Mouse (Mus musculus): ENCODE measurements around the gene Pde4a. TPM values are rescaled to one million over a fixed set of nuclear protein-coding genes. Genes with fewer than 3 reads are reported as not detected.

The Pde4a gene
- total RNA-seq, 2 experiments from 2014 or later: 6.2 to 13.3 TPM

DNA sequence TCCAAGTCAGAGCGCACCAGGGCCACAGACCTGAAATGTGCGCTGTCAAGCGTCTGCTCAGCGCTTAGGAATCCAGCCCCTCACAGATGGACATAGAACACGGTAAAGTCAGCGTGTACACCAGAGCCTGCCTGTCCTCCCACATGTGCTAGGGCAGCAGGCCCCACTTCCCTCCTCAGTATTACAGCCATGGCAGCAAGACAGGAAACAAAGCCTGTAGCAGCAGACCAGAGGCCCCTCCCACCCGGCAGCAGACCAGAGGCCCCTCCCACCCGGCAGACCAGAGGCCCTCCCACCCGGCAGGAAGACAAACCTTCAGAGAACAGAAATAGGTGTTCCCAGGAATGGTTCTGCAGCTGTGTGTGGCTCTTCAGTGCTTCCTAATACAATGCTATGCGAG is 18.8 kb upstream of the Pde4a start:
- no peak for DNase-seq (ENCODE audit: low spot score in 2 of 2)

DNA sequence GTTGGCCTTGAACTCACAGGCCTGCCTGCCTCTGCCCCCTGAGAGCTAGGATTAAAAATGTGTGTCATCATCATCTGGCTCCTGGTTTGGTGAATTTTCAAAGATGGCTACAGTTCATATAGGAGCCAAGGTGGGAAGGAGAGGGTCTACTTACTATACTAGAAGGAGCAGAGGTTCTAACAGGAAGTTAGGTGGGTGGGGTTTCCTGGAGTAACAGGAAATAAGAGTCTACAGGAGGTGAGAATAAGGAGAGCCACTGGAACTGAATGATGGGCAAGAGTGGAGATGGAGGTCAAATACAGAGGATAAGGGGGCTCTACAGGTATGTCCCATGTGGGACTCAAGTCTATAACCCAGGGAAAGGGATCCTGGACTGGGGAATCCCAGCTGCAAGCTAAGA is 17.1 kb upstream of the Pde4a start:
- DNase-seq (ENCODE audit: low spot score in 2 of 2): no peak

- DNase-seq (ENCODE audit: low spot score in 2 of 2): no peak
Observed at GRCm38 (mm10) chr9:21149077-21149653, 16.3 kb upstream of the Pde4a start.

GRCm38 (mm10) chr9:21149654-21150419 is 15.7 kb upstream of the Pde4a start, which contains the start of gene Cdc37:
Cdc37 (minus strand) TSS chr9:21149982.
- peak; percentile 92 for DNase-seq (ENCODE audit: low spot score in 2 of 2)

GRCm38 (mm10) chr9:21152715-21153114 is 12.8 kb upstream of the Pde4a start:
- no peak for DNase-seq (ENCODE audit: low spot score in 2 of 2)

DNA sequence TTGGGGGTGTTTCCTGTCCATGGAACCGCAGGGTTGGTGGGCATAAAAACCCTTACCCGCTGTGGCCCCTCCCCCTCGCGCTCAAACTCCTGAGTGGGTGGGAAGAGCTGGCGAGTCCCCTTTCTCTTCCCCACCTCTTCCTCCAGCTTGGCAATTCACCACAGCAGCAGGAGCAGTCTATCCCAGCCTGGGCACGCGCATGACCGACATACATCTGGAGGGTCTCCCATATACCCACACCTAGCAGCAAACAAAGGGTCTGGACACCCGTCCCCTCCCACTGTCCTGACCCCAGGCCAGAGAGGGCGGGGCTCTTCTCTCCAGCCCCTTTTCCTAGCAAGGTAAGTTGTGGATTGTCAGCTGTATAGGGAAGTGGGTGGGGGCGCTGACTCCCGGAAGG is 12.2 kb upstream of the Pde4a start:
- no peak for DNase-seq (ENCODE audit: low spot score in 2 of 2)

- DNase-seq (ENCODE audit: low spot score in 2 of 2): no peak
Observed at GRCm38 (mm10) chr9:21153833-21154232, 11.7 kb upstream of the Pde4a start.

DNA sequence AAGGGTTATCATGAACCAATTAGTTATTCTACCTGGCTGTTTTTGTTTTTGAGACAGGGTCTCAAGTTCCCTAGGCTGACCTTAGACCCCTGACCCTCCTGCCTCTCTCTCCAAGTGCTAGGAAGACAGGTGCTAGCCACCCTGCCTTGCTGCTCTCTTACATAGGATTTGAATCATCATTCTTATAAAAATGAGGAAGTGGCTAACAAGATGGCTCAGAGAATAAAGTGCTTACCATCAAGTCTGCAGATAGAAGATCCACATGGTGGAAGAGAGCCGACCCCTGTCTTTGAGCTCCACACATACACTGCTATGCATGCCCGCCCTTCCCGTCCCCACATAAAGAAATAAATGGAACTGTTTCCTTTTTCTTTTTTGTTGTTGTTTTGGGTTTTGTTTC is 10.7 kb upstream of the Pde4a start:
- DNase-seq (ENCODE audit: low spot score in 2 of 2): no peak

- DNase-seq (ENCODE audit: low spot score in 2 of 2): peak; percentile 87 to 88
Observed at GRCm38 (mm10) chr9:21161209-21161909, 4.2 kb upstream of the Pde4a start.

DNA sequence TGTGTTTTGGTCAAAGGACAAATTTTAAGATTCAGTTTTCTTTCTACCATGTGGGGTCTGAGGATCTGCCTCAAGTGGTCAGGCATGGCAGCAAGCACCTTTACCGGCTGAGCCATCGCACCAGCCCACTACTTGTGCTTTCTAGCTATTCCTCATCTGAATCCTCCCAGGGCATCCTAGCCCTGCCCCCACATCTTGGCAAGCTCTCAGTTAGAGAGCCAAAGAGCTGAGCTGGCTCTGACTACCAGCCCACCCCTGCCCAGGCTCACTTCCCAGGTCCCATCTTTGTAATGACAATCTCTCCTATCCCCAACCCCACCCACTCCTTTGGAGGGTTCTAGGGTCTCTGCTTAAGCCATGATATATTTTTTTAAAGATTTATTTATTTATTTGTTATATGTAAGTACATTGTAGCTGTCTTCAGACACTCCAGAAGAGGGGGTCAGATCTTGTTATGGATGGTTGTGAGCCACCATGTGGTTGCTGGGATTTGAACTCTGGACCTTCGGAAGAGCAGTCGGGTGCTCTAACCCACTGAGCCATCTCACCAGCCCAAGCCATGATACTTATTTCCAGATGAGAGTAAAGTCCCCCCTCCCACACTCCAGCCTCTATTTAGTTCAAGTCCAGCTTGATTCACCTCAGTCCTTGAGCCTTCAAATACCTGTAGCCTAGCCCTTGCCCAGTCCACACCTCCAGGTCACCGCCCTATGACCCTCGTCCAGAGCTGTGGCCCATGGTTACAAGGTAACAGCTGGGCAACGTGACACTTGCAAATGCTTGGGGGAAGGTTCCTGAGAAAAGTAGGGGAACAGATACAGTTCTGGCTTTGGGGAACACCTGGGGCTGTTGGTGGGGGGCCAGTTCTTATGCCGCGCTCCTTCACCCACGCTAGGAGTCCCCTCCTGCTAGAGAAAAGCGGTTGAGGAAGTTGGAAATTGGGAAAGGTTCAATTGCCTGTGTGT is 2.1 kb upstream of the Pde4a start:
- no peak for DNase-seq (ENCODE audit: low spot score in 2 of 2)

GRCm38 (mm10) chr9:21164072-21164471 is 1.4 kb upstream of the Pde4a start:
- no peak for DNase-seq (ENCODE audit: low spot score in 2 of 2)

DNA sequence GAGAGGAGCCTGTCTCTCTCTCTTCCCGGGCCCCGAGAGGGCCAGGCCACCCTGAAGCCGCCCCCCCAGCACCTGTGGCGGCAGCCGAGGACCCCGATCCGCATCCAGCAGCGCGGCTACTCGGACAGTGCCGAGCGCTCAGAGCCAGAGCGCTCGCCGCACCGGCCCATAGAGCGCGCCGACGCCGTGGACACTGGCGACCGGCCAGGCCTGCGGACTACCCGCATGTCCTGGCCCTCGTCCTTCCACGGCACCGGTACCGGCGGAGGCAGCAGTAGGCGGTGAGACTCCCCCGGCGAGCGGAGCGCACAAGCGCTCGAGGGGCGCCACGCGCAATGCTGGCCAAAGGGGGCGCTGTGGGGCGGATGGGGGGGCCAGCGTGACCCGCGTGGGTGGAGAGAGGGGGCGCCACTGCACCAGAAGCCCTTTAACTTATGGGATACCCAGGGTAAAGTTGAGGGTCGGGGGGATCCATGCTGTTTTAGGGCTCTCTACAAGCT is 488 bp downstream of the Pde4a start:
- peak; percentile 53 to 66 for DNase-seq (ENCODE audit: low spot score in 2 of 2)

DNA sequence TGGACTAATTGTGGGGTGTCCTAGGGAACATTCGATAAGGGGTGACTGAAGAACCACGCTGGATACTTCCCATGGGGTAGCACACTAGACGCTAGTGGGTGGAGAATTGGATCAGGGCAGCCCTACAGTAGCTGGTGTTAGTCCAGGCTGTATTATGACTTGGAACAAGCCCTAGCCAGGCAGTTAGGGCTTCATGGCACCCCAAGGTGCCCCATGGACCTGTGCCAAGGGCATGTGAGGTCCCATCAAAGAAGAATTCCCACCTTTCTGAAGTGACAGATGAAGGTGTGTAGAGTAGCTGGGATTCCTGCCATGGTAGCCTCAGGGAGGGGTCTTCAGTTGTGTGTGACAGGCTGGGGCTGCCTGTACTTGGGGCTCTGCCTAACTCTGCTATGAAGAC is 1.0 kb downstream of the Pde4a start:
- no peak for DNase-seq (ENCODE audit: low spot score in 2 of 2)

GRCm38 (mm10) chr9:21167140-21168097 is 1.9 kb downstream of the Pde4a start:
- peak in 1 of 2 experiments; percentile 30 for DNase-seq (ENCODE audit: low spot score in 2 of 2)

DNA sequence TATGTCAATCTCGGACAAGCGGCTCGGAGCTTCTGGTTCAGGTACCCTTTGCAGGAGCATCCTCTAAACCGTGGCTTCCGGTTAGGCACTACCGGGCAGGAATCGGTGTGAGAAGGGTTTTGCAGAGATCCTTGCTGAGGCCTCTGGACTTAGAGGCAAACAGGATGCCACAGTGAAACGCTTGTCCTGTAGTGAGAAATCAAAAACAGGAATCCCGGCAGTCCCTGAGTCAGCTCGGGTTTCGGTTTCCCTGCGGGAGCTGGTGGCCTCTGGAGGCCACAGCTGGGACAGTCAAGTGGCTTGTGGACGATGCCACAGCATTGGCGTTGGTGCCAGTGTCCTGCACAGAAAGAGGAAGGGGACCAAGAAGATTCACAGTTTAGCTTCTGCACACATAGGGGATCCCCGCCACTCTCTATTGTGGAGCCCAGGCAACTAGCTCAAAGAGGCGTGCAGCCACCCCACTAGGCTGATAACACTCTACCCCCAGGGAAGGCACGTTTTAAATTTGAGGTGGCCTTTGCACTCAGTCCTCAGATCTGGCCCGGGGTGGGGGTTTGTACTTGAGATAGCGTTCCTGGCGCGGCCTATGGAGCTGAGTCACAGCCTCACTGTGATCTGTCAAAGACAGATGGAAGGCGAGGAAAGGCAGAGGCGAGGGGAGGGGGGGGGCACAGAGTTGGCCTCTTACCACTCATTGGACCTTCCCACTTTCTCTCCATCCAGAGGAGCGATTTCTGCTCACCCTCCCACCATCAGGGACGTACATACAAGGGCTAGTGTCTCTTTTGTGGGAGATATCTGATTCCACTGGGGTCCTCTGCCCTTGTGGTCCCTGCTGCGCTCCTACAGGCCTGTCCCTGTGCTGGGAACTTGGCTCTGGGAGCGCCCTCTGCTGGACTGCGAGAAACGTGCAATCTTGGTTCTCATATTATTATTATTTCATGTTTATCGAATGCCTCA is 2.9 kb downstream of the Pde4a start:
- DNase-seq (ENCODE audit: low spot score in 2 of 2): peak; percentile 78 to 84

DNA sequence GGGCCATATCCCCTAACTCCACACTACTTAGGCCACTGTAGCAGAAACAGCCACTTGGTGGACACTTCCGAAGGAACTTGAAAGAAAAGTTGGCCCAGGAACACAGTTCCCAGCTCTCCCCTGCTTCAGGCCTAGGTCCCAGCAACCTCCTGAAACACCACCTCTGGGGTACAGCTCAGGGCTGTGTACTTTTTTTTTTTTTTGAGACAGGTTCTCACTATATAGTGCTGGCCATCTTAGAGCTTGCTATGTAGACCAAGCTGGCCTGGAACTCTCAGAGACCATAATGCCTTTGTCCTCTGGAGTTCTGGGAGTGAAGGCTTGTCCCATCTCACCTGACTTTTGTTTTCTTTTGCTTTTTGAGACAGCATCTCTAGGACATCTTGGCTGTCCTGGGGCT is 3.6 kb downstream of the Pde4a start:
- no peak for DNase-seq (ENCODE audit: low spot score in 2 of 2)

DNA sequence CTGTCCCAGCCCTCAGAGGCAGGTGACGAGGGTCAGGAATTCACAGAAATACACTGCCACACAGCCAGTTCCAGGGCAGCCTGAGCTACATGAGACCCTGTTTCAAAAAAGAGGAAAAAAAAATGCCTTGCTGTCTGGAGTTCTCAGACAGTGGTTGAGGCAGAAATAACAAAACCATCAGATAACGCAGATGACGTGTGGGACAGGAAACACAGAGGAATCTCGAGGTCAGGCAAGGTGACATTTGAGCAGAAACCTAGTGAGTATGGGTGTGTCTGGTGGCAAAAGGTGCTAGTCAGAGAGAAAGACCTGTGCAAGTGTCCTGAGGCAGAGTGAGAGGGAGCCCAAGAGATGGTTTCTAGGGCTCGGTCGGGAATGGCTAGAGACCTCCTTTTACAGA is 6.8 kb downstream of the Pde4a start:
- DNase-seq (ENCODE audit: low spot score in 2 of 2): no peak

DNA sequence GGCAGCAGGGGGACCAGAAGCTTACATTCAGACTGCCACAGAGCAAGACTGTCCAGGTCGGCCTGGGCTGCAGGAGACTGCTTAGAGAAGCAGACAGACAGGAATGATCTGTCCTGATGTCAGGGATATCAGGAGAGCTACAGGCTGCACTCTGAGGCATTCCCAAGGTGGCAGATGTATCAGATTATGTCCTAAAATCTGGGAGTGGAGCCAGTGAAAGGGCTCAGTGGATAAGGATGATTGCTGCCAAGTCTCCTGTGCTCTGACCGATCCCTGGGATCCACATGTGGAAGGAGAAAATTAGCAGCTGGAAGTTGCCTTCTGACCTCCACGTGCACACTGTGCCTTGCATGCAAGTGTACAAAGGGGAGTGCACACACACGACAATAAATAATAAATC is 14.9 kb downstream of the Pde4a start:
- no peak for DNase-seq (ENCODE audit: low spot score in 2 of 2)

DNA sequence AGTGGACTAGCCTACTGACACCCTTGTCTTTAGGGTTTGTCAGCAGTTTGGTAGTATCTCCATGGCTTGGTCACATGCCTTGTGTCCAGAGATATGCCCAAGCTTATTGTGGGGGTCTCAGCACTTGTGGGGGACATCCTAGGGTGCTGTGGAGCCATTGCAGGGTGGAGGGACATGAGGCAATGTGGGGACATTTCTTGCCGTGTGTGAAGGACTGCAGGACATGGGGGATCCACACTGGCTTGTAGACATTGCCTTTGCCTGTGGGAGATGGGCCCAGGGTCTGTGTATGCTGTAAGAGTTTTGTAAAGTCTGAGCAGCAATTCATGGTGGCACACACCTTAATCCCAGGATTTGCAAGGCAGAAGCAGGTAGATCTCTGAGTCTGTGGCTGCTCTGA is 15.3 kb downstream of the Pde4a start:
- no peak for DNase-seq (ENCODE audit: low spot score in 2 of 2)

All from adrenal gland, adult 18-20 months (tissue).